Mouse (Mus musculus) embryonic fibroblast, embryonic 13.5 days (primary cell): ENCODE measurements around the gene Ccdc33.

ENCODE experiments used
- CTCF ChIP-seq: IDR thresholded peaks from 2 replicates; pipeline ENCODE4 v1.5.1; 2011; ENCODE audit warnings: mild to moderate bottlenecking, control low read depth, low read length, moderate library complexity, borderline replicate concordance; ENCODE audit not compliant: insufficient read depth
- POLR2A ChIP-seq: IDR thresholded peaks from 2 replicates; pipeline ENCODE4 v1.6.1; 2011; ENCODE audit warnings: low read depth, mild to moderate bottlenecking, control low read depth, low read length, moderate library complexity

DNA sequence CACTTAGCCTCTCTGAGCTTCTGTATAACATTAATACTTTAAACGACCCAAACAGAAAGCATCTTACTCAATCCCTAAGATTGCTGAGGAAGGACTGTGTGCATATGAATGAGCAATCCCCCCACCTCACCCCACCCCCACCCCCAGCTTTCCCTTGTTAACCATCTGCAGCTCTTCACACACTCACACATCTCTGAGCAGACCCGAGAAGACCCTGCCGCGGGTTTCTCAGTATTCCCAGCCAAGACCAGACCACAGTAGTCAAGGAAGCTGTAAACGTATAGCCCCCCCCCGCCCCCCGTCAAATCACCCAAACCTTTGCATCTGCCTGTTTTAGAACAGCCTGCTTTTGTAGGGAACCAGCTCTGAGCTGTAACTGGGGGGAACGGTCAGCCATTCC, 34.0 kb downstream of the Ccdc33 start:
- TF ChIP-seq CTCF = no peak
- TF ChIP-seq POLR2A = no peak
